Mouse (Mus musculus) cerebellum, adult 9-11 months (tissue): ENCODE measurements around the gene Iba57.

Experiments
- DNase-seq: peaks from one replicate; pipeline ENCODE4 v3.0.0; 2022

Iba57 gene

GRCm38 (mm10) chr11:59170549-59170948 is 7.0 kb upstream of the Iba57 start:
- DNase-seq: no peak

DNA sequence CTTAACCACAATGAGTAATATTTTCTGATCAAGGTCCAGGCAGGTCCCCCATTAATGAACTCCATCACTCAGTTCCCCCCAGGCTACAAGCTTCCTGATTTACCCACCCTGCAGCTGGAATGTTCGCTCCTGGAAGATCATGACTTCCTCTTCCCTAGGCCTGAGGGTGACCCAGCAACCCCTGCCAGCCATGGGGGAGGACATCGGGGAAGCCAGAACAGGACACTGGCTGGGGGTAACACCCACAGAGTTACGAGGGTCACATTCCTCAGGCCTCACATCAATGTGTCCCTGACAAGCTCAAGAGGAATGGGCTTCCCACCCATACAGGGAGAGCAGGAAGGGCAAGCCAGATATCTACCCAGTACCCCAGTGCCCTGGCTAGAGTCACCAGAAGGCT is 6.3 kb upstream of the Iba57 start:
- DNase-seq: no peak

DNA sequence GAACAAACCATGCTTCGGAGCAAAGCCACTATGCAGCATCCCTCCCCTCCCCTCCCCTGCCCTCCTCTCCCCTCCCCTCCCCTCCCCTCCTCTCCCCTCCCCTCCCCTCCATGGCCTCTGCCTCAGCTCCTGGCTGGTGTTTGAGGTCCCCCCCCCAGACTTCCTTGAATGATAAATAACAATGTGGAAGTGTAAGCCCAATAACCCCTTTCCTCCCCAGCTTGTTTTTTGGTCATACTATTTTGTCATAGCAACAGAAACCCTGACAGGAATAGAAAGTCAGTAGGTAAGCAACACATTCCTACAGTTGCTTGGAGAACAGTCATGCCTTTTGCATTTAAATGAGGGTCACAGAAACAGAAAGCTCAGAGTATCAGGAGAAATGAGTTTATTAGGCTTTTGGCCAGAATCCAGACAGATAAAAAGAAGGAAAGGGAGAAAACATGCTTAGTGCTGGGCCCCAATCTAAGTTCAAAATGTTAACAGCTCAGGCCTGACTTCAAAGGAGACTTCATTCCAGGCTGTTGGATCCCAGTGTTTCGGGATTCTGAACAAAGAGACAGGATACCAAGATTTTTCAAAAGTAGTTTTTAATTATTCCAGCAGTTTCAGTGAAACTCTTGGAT is 2.2 kb upstream of the Iba57 start:
- DNase-seq: no peak

DNA sequence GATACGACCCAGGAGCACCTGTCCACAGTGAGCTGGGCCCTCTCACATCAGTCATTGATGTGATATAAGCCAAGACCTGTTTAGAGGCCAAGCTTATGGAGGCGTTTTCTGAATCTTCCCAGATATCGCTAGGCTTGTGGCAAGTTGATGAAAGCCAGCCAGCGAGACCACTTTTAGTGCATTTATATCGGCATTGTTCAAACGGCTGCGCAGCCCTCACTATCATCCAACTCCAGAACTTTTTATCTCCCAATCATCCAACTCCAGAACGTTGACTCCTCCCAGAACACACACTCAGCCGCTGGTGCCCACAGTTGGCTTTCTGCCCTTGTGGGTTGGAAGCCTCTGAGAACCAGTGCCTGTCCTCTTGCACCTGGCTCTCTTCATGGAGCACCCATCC is 845 bp upstream of the Iba57 start:
- peak; percentile 53 for DNase-seq

DNA sequence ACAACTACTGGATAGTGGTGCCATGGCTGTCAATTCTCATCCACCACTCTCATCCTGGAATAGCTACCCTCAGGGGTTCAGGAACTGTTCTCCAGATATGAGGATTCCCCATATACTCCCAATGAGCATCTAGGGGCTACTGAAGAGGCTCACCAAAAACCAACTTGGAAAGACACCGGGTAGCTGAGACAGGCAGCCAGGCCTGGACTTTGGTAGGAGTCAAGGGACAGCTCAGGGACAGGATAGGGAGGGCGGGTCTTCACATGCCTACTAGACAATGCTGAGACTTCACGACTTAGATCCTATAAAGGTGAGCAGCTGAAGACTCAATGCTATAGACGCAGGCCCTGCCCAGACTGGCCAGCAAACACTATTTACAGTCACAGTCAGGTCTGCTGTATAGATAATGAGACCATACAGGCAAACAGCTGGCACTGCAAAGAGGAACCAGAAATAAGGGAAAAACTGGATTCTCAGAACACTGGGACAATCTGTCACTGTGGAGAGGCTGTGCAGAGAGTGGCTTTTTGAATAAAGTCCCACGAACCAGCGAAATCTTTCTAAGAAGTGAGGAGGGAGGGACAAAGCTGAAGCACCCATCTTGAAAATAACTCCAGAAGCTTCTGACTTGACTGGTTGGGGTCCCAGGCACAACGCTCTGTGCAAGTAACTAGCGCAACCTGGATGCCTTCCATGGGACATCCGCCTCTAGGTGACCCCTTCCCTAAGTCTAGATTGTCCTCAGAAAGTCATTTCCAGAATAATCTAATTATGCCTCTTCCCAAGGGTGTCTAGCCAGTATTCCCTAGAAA is 890 bp downstream of the Iba57 start:
- no peak for DNase-seq

- DNase-seq: no peak
Measured at GRCm38 (mm10) chr11:59161398-59161797, 2.1 kb downstream of the Iba57 start.

DNA sequence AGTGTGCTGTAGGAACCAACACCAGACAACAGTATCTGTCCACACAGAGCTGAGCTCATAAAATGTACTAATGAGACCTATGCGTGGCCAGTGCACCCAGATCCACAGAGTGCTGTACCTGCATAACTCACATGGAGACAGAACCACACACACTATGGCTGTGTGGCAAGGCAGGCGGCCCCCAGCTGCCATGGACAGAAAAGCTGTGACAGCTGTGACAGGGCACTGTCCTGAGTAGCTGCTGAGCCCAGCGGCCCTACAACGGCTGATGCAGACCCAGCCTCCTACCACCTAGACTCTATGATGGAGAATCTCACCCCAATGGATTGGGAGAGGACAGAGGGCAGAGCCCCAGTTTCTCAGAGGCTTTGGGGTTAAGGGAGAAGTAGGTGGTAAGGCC is 4.0 kb downstream of the Iba57 start:
- DNase-seq: no peak

DNA sequence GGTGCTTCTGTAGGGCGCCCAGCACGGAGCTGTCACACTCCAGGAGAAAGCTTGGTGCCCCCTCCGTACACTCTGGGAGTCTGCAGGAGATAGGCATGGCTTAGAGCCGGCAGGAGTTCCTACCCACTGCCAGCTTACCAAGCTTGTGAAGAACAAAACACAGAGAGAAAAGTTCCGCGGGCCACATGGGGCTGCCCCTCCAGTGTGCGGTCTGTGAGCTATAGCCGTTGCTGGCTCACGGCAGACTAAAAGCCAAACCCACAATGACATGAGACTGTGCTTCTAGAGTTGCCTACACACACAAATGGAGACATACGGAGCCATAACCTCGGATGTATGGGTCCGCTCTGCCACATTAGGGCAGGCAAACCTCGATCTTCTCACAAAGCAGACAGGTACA is 4.4 kb downstream of the Iba57 start:
- no peak for DNase-seq

- no peak for DNase-seq
Measured at GRCm38 (mm10) chr11:59155900-59156299, 7.6 kb downstream of the Iba57 start.

DNA sequence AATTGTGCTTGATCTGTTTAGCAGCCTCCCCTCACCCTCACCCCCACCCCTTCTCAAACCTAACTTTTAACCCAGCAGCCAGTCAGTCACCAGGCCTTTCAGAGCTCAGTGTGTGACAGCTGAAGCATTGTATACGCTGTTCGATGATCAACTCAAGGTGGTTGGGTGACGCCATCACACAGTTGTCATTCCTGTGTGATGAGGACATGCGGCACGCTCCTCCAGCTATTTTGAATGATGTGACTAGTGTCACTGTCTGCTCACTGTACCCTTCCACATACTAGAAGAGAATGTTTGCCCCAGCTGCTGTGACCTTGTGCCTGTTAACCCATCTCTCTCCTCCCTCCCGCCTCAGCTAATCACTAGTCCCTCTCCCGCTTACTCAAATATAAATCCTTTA is 9.3 kb downstream of the Iba57 start:
- no peak for DNase-seq

DNA sequence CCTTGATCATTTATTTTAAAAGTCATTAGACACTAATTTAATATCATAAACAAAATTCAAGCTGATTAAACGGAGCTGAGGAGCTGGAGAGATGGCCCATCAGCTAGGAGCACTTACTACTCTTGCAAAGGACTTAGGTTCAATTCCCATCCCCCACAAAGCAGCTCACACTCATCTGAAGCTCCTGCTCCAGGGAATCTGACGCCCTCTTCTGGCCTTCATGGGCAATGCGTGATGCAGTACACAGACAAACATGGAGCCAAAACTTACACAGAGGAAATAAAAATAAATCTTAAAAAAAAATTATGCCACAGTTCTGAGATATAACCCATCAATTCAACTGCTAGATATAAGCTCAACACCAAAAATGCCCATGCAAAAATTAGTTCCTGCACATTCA is 11.8 kb downstream of the Iba57 start:
- DNase-seq: no peak

- DNase-seq: no peak
Measured at GRCm38 (mm10) chr11:59149302-59149701, 14.2 kb downstream of the Iba57 start.

GRCm38 (mm10) chr11:59142962-59143361 is 20.6 kb downstream of the Iba57 start:
- no peak for DNase-seq

DNA sequence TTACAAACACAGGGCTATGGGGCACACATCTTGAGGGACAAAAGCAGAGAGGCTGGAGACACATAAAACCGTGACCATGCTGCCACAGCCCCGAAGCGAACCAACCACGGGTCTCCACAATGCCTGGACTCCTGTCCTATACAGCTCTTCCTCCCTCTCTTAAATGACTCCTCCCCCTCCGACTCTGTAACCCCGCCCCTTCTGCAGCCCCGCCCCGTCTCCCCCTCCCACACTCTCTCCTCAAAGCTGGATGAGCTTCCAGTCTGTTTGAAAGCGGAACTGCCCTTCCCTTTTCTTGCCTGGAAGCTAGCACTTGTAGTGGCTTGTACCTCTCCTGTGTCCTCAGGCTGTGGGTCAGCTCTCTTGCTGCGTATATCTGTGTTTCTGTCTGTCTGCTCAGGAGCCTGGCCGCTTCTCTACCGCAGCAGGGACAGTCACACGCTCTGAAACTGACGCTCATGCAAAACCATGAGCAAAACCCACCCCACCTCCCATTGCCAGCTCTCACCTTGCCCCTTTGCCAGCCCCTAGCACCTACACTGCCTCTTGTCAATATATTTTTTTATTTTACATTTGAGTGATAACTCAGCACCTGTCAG is 21.7 kb downstream of the Iba57 start:
- no peak for DNase-seq

- DNase-seq: no peak
Measured at GRCm38 (mm10) chr11:59138537-59139486, 24.7 kb downstream of the Iba57 start.

- no peak for DNase-seq
Measured at GRCm38 (mm10) chr11:59136994-59137706, 26.4 kb downstream of the Iba57 start.

- DNase-seq: no peak
Measured at GRCm38 (mm10) chr11:59135904-59136452, 27.6 kb downstream of the Iba57 start, which contains the start of gene Obscn. Gene Obscn (minus strand): TSS chr11:59136402.

- DNase-seq: no peak
Measured at GRCm38 (mm10) chr11:59135051-59135820, 28.3 kb downstream of the Iba57 start.

DNA sequence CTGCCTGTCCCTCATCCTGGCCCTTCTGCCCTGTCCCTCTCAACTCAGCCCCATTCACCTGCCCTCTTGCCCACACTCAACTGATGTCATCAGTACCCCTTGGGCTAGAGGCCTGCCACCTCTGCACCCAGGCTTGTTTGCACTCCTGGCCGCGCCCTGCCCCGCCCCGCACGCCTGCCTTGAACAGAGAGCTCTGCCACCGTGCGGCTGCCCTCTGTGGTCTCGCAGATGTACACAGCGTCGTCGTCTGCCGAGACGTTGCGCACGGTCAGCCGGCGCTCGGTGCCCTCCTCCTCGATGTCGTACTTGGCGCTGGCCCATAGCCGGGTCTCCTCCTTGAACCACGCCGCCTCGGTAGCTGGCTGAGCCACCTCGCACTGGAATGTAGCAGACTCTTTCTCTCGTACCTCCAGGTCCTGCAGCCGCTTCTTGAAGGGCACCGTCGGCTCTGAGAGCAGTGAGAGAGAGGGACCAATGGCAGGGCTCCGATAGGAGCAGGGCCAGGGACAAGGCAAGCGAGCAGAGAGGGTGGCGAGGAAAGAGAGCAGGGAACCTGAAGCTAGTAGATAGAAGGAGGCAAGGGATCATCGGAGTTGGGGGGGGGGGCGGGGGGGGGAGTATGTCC is 29.1 kb downstream of the Iba57 start:
- no peak for DNase-seq

GRCm38 (mm10) chr11:59132065-59132464 is 31.5 kb downstream of the Iba57 start:
- no peak for DNase-seq
